Mouse (Mus musculus) cerebellum, adult 9-10 months (tissue): ENCODE data around the gene Klhl41.
"Not testable (repeated sequence)": the region's sequence is repeated elsewhere in the genome, so short reads cannot be mapped to it uniquely, and the experiment has no call there.

Source experiments
- DNase-seq: peaks from one replicate; pipeline ENCODE4 v3.0.0; 2022

The Klhl41 gene

GRCm38 (mm10) chr2:69669853-69670252 lies at the start of gene Klhl41:
Klhl41 (plus strand) TSS chr2:69670120.
- no peak for DNase-seq

GRCm38 (mm10) chr2:69629215-69629614 lies 40.7 kb upstream of the Klhl41 start:
- no peak for DNase-seq

GRCm38 (mm10) chr2:69629914-69630313 lies 40.0 kb upstream of the Klhl41 start:
- no peak for DNase-seq

- no peak for DNase-seq
These were observed 39.1 kb upstream of the Klhl41 start for GRCm38 (mm10) chr2:69630792-69631191.

GRCm38 (mm10) chr2:69631449-69631848 lies 38.5 kb upstream of the Klhl41 start:
- DNase-seq = no peak

GRCm38 (mm10) chr2:69635064-69635701 lies 34.7 kb upstream of the Klhl41 start:
- DNase-seq = peak; percentile 36

GRCm38 (mm10) chr2:69635807-69636206 lies 34.1 kb upstream of the Klhl41 start:
- DNase-seq = no peak

- not testable (repeated sequence) for DNase-seq
These were observed 31.9 kb upstream of the Klhl41 start for GRCm38 (mm10) chr2:69637989-69638388.

- DNase-seq = no peak
These were observed 29.8 kb upstream of the Klhl41 start for GRCm38 (mm10) chr2:69640100-69640499.

GRCm38 (mm10) chr2:69644968-69645617 lies 24.8 kb upstream of the Klhl41 start:
- DNase-seq = no peak

- DNase-seq = peak; percentile 92
These were observed 23.0 kb upstream of the Klhl41 start, which contains the start of gene Bbs5 for GRCm38 (mm10) chr2:69646726-69647490. Bbs5 (plus strand) TSS chr2:69647171.

GRCm38 (mm10) chr2:69649716-69650115 lies 20.2 kb upstream of the Klhl41 start:
- no peak for DNase-seq

GRCm38 (mm10) chr2:69659326-69659725 lies 10.6 kb upstream of the Klhl41 start:
- DNase-seq = no peak

GRCm38 (mm10) chr2:69663827-69664476 lies 6.0 kb upstream of the Klhl41 start:
- DNase-seq = no peak

GRCm38 (mm10) chr2:69667656-69668055 lies 2.3 kb upstream of the Klhl41 start:
- DNase-seq = no peak

- DNase-seq = no peak
These were observed 1.5 kb upstream of the Klhl41 start for GRCm38 (mm10) chr2:69668414-69668813.

GRCm38 (mm10) chr2:69673723-69674122 lies 3.8 kb downstream of the Klhl41 start:
- DNase-seq = no peak

- no peak for DNase-seq
These were observed 5.3 kb downstream of the Klhl41 start for GRCm38 (mm10) chr2:69675266-69675665.

- DNase-seq = no peak
These were observed 6.8 kb downstream of the Klhl41 start for GRCm38 (mm10) chr2:69676713-69677112.

- not testable (repeated sequence) for DNase-seq
These were observed 7.3 kb downstream of the Klhl41 start for GRCm38 (mm10) chr2:69677215-69677614.

GRCm38 (mm10) chr2:69679990-69680389 lies 10.1 kb downstream of the Klhl41 start:
- DNase-seq = no peak

GRCm38 (mm10) chr2:69681931-69682330 lies 12.0 kb downstream of the Klhl41 start:
- no peak for DNase-seq
